Mouse (Mus musculus) left cerebral cortex, postnatal 36 days (tissue): ENCODE results near the gene Fto. TPM values are rescaled to one million over a fixed set of nuclear protein-coding genes. Genes with fewer than 3 reads are reported as not detected.

Source experiments
- DNase-seq, 2 experiments: peaks; one replicate each; pipeline ENCODE4 v3.0.0; 2021 to 2022; ENCODE audit warnings: low spot score in 2 of 2, mixed read lengths in 1 of 2
- intact Hi-C: fragments of 180-260 bp; cut with DNase I; formaldehyde crosslinking; loops from one replicate; pipeline ENCODE4 v1.15.1; 2025
- total RNA-seq, 2 experiments: library from RNA; stranded (reverse); gene quantifications; 2 replicates each; pipeline ENCODE4 v1.2.3; 2021

Fto gene
- total RNA-seq, 2 experiments from 2014 or later: 153 to 156 TPM

DNA sequence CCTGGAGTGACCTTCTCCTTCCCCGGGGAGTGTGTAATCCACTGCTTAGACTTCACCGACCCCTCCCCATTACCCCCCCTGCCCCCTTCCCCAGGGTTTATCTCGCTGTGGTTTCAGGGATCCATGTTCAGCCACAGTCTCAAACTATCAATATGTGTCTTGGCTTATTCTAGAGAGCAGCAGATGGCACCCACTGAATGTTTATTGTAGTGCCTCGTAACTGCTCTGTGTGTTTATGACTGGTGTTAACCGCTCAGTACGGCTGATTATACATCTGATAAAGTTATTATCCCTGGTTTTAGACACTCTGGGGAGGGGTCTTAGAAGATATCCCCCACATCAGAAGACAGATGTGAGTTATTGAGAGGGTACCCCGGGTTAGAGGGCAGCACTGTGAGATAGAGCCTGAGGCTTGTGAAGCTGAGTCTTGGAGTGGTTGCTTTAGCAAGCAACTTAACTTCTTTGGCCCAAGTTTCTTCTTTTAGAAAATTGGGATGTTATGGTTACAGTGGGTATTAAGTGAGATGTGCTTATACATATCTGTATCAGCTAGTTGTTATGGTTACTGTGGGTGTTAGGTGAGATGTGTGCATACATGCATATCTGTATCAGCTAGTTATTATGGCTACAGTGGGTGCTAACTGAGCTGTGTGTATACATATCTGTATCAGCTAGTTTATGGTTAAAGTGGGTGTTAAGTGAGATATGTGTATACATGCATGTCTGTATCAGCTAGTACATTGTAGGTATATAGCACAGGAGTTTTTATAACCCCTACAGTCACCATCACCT is 5.8 kb downstream of the Fto start:
- DNase-seq: no peak
- intact Hi-C loops: no loop called here

DNA sequence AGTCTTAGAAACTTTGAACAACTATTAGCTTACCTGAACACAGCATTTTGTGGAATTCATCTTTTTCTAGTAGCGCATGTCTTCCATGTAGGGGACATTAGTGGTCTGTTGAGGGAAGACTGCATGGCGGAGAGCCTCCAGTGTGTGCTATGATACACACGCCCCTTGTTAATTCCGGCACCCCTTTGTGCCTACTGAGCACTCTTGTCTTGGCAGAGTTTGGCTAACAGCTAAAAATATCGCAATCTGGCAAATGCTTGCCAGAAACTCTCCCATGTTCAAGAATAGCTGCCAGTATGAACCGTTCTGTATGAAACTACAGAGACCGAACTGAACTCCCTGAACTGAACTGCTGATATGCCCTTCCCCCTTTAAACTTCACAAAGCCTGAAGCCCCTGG is 10.2 kb downstream of the Fto start:
- intact Hi-C loops: no loop called here
- DNase-seq: no peak

DNA sequence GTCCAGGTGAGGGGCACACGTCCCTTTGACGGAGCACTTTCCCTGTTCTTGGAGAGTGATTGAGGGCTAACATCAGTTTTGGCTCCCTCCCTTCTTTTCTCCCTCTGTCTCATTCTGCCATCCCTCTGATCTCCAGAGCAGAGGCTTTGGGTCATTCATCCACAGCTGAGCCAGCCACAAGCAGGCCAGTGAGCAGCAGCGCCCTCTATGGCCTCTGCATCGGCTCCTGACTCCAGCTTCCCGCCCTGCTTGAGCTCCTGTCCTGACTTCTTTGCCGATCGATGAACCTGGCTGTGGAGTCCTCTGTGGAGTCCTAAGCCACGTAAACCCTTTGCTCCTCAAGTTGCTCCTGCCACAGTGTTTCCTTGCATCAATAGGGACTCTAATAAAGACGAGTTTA is 10.9 kb downstream of the Fto start:
- intact Hi-C loops: no loop called here
- DNase-seq: no peak

DNA sequence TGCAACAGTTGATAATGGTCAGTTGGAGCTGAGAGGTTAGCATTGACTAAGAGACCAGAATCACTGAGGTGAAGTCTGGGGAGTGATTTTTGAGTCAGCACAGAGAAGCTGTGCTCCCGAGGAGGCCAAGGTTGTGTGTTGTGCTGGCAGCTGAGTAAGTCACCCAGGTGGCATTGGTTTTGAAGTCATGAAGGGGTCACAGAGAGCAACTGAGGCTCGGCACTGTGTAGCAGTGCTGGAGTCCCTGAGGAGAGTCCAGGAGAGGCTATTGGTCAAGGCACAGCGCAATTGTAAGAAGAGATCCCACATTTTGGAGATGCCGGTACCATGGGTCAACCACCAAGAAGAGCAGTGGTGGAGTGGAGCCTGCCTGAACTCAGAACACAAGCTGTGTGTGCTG is 11.6 kb downstream of the Fto start:
- no peak for DNase-seq
- intact Hi-C loops: no loop called here

DNA sequence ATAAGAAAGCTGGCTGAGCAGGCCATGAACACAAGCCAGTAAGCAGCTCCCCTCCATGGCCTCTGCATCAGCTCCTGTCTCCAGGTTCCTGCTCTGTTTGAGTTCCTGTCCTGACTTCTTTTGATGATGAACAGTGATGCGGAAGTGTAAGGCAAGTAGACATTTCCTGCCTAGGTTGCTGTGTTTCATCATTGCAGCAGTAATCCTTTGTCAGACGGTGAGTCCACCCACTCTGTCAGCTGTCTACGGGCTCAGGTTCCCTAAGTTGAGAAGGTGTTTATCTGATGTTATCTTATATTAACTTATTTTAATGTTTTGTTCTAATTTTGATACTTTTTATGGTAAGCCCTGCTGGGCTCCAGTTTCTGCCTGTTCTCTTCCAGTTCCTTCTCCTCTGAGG is 12.7 kb downstream of the Fto start:
- intact Hi-C loops: no loop called here
- DNase-seq: no peak

DNA sequence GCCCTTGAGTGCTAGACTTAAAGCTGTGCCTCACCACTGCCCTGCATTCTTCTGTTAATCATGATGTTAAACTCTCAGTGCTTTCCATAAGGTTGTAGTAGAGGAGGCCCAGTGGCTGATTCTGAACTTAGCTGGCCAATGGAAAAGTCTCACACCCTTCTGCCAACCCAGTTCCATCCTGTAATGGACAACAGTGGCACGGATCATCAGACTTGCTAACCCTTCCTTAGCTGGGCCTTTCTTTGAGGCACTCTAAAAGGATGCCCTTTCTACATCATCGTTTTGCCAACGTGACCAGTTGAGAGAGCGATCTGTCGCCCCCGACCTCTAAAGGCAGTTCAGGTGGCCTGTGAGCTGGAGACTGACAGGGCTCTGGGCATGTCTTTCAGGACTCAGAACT is 13.6 kb downstream of the Fto start:
- intact Hi-C loops: no loop called here
- DNase-seq: no peak

DNA sequence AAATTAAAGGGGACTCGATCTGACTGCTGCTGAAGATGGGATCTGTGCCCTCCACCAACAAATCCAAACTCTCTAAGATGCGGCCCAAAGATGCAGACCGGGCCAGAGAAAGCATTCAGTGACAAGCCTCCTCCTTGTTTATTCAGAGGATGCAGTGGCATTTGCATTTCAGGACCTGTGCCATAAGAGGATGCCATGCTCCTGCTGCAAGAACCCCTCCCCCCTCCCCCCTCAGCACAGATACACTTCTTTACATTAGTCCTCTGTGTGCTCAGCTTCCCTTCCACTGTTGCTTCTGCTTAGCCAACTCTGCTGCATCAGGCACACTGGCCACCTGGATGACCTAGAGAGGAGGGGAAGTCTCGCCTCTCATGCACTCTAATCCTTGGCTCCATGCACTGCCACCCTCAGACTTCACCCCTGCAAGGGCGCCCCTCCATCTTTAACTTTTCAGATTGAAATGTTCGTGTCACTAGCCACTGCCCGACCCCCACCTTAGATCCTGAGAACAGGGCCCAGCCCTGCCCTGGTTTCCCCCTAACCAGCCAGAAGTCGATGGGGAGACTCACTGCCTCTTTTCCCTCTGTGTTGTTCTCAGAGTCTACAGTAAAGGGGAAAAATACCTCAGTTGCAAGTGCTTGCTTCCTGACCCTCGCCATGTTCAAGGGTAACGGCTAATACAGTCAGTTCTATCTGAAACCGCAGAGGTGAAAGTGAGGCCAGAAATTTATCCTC is 14.3 kb downstream of the Fto start:
- DNase-seq: no peak
- intact Hi-C loops: no loop called here

DNA sequence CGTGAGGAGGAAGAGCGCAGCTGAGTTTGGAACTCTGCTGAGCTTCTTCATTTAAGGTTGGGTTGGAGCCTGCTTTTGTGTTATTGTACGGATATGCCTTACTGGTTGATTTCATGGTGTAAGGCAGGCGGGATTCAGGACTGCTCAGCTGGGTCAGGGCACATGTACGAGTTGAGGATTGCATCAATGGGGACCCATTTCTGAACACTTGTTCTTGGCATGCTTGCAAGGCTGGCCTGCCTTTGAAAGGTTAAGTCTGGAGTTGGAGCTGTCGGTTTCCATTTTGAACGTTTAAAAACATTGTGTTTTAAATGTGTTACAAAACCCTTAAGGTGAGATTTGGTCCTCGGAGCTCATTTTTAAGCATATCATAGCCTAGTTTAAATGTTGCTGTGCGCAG is 15.7 kb downstream of the Fto start:
- intact Hi-C loops: no loop called here
- no peak for DNase-seq

DNA sequence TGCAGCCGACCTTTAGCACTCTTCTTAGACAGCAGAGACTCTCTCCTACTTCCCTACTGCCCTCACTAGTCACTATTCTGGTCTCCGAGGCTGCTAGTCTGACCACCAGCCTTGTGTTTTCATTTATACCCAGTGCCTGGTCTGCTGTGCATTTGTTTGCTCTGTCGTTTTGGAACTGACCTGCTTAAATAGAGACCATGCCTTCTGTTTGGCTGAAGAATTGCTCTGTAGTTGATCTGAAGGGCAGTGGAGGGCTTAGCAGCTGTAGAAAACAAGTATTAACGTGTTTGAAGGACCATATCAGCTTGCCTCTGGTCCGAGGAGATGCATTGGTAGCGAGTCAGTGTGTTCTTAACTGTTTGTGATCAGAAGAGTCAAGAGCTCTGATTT is 16.1 kb downstream of the Fto start:
- DNase-seq: no peak
- intact Hi-C loops: no loop called here

DNA sequence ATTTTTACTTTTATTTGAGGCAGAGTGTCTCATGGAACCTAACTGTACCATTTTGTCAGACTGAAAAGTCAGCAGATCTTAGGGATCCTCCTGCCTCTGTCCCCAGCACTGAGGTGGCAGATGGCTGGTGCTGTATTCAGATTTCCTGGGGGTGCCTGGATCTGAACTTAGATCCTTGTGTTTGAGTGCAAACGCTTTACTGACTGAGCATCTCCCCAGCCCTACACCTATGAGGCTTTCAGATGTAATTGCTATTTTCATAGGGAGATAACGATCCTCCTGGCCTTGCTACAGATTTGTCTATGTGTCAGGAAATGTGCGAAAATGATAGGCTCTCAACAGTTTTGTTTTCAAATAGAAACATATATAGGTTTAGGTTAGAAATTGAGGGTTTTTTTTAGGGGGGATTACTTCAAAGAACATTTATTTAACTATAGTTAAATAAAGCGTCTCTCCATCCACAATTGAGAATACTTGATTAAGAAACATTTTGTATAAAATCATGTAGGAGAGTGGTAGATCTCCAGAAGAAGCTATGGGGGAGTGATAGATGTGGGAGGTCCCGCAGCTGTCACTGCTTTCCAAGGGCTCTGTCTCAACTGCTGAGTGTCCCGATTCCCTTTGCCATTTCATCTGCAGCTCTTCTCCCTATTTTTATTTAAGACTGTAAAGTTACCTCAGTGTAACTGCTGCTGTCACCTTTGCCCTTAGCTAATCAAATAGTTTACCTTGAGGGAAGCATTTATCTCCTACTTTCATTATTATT is 25.2 kb downstream of the Fto start:
- peak in 1 of 2 experiments; percentile 45 for DNase-seq
- intact Hi-C loops: no loop called here

DNA sequence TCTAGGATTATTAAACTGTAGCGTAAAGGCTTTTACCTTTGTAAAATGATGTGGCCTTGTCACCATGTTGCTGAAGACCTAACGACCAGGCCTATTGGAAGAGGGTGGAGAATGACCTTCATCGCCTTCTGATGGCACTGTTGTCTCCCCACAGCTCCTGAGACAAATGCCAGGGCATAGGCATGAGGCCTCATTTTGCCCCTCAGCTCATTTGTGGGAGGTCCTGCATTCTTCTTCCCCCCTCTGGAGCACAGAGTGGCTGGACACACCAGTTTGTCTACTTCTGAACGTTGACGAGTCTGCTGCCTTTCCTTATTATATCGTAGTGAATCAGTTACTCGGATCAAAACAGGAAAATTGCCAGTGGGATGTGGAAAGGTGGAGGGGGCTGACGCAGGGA is 26.3 kb downstream of the Fto start:
- intact Hi-C loops: no loop called here
- DNase-seq: no peak

DNA sequence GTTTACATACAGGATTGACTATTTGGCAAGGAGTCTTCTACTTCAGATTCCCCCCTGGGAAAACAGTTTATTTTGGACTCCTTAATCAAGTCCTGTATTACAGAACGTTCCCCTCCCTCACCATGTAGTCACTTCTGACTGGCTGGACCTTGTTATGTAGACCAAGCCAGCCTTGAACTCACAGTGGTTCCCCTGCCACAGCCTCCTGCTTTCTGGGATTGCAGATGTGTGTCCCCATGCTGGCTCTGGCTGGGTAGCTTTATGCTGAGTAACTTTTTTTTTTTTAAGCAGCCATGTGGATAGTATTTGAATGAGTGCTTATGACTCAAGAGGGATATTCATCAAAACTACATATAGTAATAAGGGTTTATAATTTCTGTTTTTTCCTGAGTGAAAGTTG is 27.4 kb downstream of the Fto start:
- intact Hi-C loops: no loop called here
- DNase-seq: no peak

DNA sequence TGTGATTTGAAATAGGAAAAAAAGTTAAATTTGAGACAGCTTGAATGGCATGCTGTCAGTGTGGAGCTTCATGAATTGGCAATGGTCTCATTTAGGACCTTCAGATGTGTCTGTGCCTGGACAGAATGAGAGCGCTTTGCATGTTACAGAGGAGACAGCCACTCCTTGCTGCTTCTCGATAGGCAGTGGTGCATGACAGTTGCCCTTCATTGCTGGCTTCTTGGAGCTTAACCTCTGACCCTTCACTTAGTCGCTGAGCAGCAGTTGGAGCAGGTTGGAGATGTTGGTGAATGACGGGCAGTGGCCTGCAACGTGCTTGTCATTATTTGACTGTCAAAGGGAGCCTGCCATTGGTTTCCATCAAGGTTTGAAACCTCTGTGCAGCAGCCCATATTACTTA is 28.9 kb downstream of the Fto start:
- intact Hi-C loops: no loop called here

DNA sequence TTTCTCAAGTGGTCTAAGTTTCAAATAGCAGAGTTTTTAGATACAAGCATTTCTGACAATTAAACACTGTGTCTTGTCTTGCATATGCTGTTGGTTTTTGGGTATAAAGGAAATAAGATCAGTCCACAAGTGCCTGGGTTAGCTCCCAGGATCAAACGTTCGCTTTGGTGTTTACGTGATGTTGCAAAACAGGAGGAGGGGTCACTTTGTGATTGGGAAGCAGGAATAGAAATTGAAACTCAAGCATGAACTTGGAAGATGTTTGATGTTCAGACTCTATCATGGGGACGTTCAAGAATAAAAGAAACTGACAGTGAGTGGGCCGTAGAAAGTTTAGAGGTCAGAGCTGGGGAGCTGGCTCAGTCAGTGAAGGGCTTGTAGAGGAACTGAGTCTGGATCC is 29.5 kb downstream of the Fto start:
- intact Hi-C loops: no loop called here

More for the DNA sequence above, 28.9 kb downstream of the Fto start:
- DNase-seq: no peak

DNA sequence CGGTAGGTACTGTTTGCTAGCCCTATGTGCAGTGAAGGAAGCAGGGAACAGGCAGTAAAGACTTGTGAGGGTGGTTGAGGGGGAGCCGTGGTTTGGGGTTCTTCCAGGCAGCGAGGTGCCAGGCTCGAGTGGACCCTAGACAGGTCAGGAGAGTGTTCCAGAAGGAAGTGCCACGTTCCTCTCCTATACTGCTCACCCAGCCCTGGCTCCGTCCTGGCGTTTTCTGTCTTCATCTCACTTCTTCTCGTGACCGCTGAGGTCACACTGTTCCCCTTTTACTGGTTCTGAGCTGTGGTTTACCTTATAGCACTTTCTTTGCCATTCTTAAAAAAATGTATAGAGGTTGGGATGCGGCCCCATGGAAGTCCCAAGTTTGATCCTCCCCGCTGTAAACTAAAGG is 31.3 kb downstream of the Fto start:
- no peak for DNase-seq
- intact Hi-C loops: no loop called here

More for the DNA sequence above, 29.5 kb downstream of the Fto start:
- DNase-seq: no peak

DNA sequence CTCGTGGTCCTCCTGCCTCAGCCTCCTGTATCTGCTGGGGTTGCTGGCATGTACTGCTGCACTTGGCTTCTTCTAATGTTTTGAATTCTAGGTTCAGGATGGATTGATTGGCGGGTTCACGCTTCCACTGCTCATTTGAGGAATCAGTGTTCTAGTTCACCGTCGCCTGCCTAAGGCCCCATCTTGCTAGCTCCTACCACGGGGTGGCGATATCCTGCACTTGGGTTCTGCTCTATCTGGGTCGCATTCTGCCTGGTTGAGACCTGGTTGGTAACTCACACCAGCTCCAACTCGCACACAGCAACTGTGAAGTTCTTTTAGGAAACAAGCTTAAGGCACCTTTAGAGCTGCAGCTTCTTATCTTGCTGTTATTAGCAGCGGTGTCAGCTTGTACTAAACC is 33.8 kb downstream of the Fto start:
- intact Hi-C loops: no loop called here
- no peak for DNase-seq

DNA sequence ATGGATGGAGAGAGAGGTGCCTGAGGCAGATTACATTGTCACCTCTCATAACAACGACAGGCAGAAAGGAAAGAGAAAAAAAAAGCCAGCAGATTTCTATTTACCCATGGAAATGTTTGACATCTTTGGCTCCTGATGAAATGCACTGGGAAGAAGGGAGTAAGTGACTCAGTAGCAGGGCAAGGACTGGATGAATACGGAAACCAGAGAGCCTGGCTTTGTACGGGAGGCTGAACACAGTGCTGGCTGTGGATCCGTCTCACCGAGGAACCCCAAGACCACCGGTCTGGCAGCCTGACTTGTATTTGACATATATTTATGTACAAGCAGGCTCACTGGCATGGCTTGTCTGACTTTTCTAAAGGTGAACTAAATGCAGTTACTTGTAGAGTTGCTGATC is 34.3 kb downstream of the Fto start:
- DNase-seq: no peak
- intact Hi-C loops: no loop called here

DNA sequence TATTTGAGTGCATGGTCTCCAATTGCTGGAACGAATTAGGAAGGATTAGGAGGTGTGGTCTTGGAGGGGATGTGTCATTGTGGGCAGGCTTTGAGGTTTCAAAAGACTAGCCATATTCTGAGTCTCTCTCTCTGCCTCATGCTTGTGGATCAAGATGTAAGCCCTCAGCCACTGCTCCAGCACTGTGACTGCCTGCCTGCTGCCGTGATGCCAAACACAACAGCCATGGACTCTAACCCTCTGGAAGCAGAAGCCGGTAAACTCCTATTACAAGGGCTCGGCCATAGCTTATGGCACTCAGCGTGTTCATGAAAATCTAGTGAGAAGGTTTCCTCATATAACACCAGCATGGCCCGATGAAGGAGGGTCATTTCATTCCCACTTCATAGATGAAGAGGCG is 36.5 kb downstream of the Fto start:
- intact Hi-C loops: no loop called here
- DNase-seq: no peak

DNA sequence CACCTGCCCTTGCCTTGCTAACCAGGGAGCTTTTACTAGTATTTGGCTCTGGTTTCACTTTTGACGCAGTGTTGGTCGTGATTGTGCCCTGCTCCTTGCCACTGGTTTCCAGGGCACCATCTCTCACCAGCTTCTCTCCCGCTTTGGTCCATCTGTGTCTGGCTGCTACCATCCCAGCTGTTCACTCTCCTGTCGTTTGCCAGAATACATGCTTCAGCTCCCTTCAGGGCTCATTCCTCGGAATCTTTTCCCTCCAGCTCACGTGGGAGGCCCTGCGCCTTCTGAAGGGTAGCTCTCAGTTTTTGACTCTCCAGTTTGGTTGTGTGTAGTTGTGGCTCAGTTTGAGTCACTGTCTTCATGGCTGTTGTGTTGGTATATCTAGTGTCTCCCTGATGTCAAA is 37.3 kb downstream of the Fto start:
- intact Hi-C loops: no loop called here
- DNase-seq: peak; percentile 43 to 45

DNA sequence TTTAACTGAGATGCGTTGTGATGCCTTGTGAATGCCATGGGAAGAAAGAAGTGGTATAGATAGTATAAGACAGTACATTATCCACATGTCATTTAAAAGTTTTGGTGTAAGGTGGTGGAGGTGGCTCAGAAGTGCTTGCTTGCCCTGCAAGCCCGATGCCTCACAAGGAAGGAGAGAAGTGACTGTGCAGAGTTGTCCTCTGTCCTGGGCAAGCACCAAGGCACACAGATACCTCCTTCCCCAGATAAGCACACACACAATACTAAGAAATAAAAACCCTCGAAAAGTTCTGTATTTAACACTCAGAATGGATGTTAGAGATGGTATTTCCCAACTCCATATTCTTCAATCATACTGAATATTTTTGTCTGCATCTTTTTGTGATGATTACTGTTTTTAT is 39.3 kb downstream of the Fto start:
- intact Hi-C loops: no loop called here
- no peak for DNase-seq

DNA sequence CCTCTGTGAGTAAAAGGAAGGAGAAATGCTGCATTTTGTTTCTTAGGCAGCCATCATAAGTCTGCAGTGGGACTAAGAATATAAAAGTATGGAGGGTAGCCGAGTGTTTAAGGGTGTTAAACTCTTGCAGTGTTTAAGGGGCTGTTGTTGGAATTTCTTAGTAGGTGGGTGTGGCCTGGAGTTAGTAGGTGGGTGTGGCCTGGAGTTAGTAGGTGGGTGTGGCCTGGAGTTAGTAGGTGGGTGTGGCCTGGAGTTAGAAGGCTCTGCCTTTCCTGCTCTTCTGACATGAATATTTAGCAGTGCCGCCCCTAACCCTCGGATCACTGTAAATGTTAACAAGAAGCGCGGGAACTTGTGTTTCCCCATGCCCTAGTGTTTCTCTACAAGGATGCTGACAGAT is 39.7 kb downstream of the Fto start:
- no peak for DNase-seq
- intact Hi-C loops: no loop called here
